Mouse (Mus musculus): ENCODE measurements around the gene Pqlc2. TPM values are rescaled to one million over a fixed set of nuclear protein-coding genes. Genes with fewer than 3 reads are reported as not detected.

The Pqlc2 gene
- polyA plus RNA-seq, 1 experiment, result 50.1 TPM

DNA sequence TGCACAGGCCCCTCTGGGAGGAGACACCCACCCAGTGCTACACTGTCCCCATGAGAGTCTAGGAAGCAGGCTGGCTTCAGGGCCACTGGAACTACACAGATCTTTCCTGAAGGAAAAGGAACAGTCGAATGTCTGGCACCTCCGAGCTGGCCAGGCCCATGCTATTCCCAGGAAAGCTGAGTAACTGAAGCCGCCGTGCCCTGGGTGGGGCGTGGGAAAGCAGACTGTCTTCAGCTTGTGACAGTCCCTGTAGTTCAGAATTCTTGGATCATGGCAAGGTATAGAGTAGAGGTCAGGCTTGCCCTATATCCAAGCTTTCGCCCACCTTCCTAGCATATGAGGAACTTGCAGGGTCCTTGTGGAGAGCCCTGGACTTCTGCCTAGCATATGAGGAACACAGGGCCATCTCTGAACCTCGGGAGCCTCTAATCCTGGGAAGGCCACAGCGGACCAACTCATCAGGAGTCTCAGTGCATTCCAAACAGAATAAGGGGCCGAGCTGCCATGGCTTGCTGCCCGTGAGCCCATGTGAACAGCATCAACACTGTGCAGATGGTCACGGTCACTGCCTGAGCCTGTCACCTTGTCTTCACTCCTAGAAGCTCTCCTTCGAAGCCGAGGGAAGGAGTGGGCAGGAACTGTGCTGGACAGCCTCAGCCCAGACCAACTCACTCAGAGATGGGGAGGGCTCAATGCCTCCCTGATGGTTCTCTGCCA is 44.6 kb downstream of the Pqlc2 start:
- Histone ChIP-seq H3K27me3 (ENCODE audit: control insufficient read depth, insufficient read depth, low read length) (no peaks in the 10 kb centered on the region), H3K36me3 (ENCODE audit: control insufficient read depth, insufficient read depth, low read length) (peaks cover 22% of the 10 kb centered on the region), H3K4me3 (ENCODE audit: control insufficient read depth, insufficient read depth, low read length) (no peak overlapping the region), H3K4me1 (replicated peaks; ENCODE audit: control insufficient read depth, insufficient read depth, low read length) (no peaks in the 10 kb centered on the region), H3K27ac (ENCODE audit: control insufficient read depth, insufficient read depth, low read length) (no peak overlapping the region)
- no peak for DNase-seq
- 92% methylated on average over 13 of the region's 13 CpGs for WGBS
- TF ChIP-seq CTCF (IDR thresholded peaks at IDR 0.05; ENCODE audit: borderline replicate concordance, control insufficient read depth, extremely low read depth, insufficient read depth, low read length, poor library complexity) (no peak), POLR2A (IDR thresholded peaks at IDR 0.05; ENCODE audit: control insufficient read depth, extremely low read depth, insufficient read depth, low read length, poor library complexity) (no peak)

DNA sequence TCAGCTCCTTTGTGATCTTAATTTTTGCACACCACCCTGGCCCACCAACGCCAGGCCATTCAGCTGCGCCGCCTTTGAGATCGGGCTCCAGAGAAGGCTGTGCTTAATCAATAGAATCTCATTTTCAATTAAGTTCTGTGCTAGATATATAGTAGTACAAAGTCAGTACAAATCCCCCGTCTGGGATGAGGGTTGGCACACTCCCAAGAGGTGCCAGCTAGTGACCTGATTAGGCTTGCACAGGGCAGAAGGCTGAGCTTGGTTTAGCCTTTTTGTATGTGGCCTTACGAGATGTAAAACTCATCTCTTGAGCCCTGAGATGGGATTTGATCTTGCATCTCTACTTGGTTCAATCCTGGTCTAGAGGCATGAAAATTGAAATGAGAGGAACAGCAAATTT is 47.5 kb downstream of the Pqlc2 start:
- Histone ChIP-seq H3K27ac (ENCODE audit: control insufficient read depth, insufficient read depth, low read length) (no peak overlapping the region), H3K27me3 (ENCODE audit: control insufficient read depth, insufficient read depth, low read length) (no peaks in the 10 kb centered on the region), H3K36me3 (ENCODE audit: control insufficient read depth, insufficient read depth, low read length) (peaks cover 28% of the 10 kb centered on the region), H3K4me1 (replicated peaks; ENCODE audit: control insufficient read depth, insufficient read depth, low read length) (no peaks in the 10 kb centered on the region), H3K4me3 (ENCODE audit: control insufficient read depth, insufficient read depth, low read length) (no peak overlapping the region)
- 95% methylated on average over 6 of the region's 6 CpGs for WGBS
- TF ChIP-seq POLR2A (IDR thresholded peaks at IDR 0.05; ENCODE audit: control insufficient read depth, extremely low read depth, insufficient read depth, low read length, poor library complexity) (no peak), CTCF (IDR thresholded peaks at IDR 0.05; ENCODE audit: borderline replicate concordance, control insufficient read depth, extremely low read depth, insufficient read depth, low read length, poor library complexity) (no peak)
- no peak for DNase-seq

DNA sequence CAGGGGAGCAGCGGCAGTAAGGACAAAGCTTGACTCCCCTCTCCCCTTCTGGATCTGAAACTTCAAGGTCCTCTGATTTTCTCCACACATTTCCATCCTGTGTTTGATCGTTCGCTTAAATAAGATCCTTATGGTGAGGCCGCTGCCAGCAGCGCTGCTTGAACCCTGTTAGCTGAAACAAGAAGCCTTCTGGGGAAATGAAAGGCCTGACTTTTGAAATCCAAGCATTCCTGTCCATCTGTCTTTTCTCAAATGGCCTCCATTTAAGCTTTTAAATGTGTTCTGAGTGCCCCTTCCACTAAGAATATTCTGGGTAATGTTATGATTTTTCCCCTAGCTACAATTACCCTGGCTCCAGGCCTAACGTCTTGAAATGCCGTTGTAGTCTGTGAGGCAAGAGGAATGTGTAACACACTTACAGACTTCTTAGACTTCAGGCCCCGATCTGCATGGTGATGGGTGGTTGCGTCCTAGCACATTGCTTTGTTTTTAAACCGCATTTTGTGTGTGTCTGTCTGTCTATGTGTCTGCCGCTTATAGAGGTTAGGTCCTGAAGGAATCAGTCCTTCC is 51.1 kb downstream of the Pqlc2 start:
- Histone ChIP-seq H3K4me1 (replicated peaks; ENCODE audit: control insufficient read depth, insufficient read depth, low read length) (no peaks in the 10 kb centered on the region), H3K36me3 (ENCODE audit: control insufficient read depth, insufficient read depth, low read length) (peaks cover 35% of the 10 kb centered on the region), H3K4me3 (ENCODE audit: control insufficient read depth, insufficient read depth, low read length) (no peak overlapping the region), H3K27ac (ENCODE audit: control insufficient read depth, insufficient read depth, low read length) (no peak overlapping the region), H3K27me3 (ENCODE audit: control insufficient read depth, insufficient read depth, low read length) (no peaks in the 10 kb centered on the region)
- TF ChIP-seq POLR2A (IDR thresholded peaks at IDR 0.05; ENCODE audit: control insufficient read depth, extremely low read depth, insufficient read depth, low read length, poor library complexity) (no peak), CTCF (IDR thresholded peaks at IDR 0.05; ENCODE audit: borderline replicate concordance, control insufficient read depth, extremely low read depth, insufficient read depth, low read length, poor library complexity) (no peak)
- DNase-seq, result no peak
- WGBS, result 90% methylated on average over 11 of the region's 11 CpGs

DNA sequence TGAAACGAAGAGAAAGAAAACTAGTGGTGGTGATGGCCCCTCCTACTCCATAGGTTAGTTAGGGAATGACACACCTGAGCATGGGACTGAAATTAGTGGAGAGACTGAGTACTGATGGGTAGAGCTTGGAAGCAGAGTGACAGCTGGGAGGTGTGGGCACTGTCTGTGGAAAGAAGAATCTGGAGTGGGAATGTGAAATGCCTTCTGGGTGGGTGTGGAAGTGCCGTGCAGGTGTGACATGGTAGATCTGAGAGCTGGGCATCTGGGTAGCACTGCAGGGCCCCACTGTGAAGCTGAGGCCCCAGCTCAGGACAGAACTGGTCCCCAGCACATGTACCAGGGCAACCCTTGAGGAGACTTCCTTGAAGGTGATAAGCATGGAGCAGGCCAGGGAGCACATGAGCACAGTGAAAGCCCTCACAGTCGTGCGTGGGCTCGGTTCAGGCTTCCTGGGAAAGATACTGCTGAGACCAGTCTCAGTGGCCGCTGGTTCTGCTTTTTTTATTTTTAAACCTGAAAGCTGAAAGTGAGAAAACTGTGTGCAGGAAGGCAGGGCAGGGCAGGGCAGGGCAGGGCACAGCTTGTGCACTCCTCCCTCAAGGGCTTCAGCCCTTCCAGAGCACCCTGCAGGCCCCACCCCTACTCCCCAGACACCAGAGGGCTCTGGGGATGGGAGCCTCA is 51.7 kb downstream of the Pqlc2 start:
- no peak for TF ChIP-seq POLR2A (IDR thresholded peaks at IDR 0.05; ENCODE audit: control insufficient read depth, extremely low read depth, insufficient read depth, low read length, poor library complexity)
- Histone ChIP-seq H3K27ac (ENCODE audit: control insufficient read depth, insufficient read depth, low read length) (no peak overlapping the region), H3K36me3 (ENCODE audit: control insufficient read depth, insufficient read depth, low read length) (peaks cover 29% of the 10 kb centered on the region), H3K27me3 (ENCODE audit: control insufficient read depth, insufficient read depth, low read length) (no peaks in the 10 kb centered on the region), H3K4me3 (ENCODE audit: control insufficient read depth, insufficient read depth, low read length) (no peak overlapping the region), H3K4me1 (replicated peaks; ENCODE audit: control insufficient read depth, insufficient read depth, low read length) (no peaks in the 10 kb centered on the region)
- WGBS, result 64% methylated on average over 6 of the region's 6 CpGs
- no peak for DNase-seq

DNA sequence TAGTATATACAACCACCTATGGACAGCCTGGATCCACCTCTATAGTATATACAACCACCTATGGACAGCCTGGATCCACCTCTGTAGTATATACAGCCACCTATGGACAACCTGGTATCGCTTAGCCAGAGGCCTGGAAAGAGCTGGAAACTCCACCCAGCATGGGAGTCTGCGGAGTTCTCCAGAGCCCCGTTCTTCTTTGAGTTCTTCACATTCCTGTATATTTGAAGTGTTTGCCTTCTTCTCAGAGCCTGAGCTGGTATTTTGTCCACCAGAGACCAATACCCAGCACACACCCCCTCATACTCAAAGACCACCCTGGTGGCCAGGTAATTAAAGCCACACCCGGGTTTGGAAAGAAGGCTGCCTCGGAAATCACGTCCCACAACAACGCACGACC is 53.8 kb downstream of the Pqlc2 start:
- Histone ChIP-seq H3K27me3 (ENCODE audit: control insufficient read depth, insufficient read depth, low read length) (no peaks in the 10 kb centered on the region), H3K36me3 (ENCODE audit: control insufficient read depth, insufficient read depth, low read length) (peaks cover 19% of the 10 kb centered on the region), H3K27ac (ENCODE audit: control insufficient read depth, insufficient read depth, low read length) (no peak overlapping the region), H3K4me3 (ENCODE audit: control insufficient read depth, insufficient read depth, low read length) (no peak overlapping the region), H3K4me1 (replicated peaks; ENCODE audit: control insufficient read depth, insufficient read depth, low read length) (peaks cover 2% of the 10 kb centered on the region; the same call in 1 of the 2 replicates)
- DNase-seq, result no peak
- WGBS, result 95% methylated on average over 8 of the region's 8 CpGs
- no peak for TF ChIP-seq POLR2A (IDR thresholded peaks at IDR 0.05; ENCODE audit: control insufficient read depth, extremely low read depth, insufficient read depth, low read length, poor library complexity)
- TF ChIP-seq CTCF (IDR thresholded peaks at IDR 0.05; ENCODE audit: borderline replicate concordance, control insufficient read depth, extremely low read depth, insufficient read depth, low read length, poor library complexity), result no peak

DNA sequence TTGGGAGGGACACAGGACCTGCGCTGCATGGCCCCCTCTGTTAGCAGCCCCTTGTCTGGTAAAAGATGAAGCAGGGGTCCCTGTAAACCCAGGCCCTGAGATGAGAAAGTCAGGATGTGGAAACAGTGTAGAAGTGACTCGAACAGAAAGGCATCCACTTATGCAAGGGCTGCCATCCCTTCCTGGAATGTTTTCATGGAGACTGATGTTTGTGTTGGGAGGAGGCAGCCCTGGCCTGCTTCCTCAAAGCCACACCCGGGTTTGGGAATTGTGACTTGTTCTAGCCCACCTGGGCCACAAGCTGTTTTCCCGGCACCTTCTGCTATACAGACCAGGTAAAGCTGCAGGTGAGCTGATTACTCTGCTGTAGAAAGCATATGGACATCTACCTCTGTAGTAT is 54.4 kb downstream of the Pqlc2 start:
- Histone ChIP-seq H3K4me1 (replicated peaks; ENCODE audit: control insufficient read depth, insufficient read depth, low read length) (peaks cover 4% of the 10 kb centered on the region; the same call in 1 of the 2 replicates), H3K27ac (ENCODE audit: control insufficient read depth, insufficient read depth, low read length) (no peak overlapping the region), H3K36me3 (ENCODE audit: control insufficient read depth, insufficient read depth, low read length) (peaks cover 19% of the 10 kb centered on the region), H3K4me3 (ENCODE audit: control insufficient read depth, insufficient read depth, low read length) (no peak overlapping the region), H3K27me3 (ENCODE audit: control insufficient read depth, insufficient read depth, low read length) (no peaks in the 10 kb centered on the region)
- TF ChIP-seq CTCF (IDR thresholded peaks at IDR 0.05; ENCODE audit: borderline replicate concordance, control insufficient read depth, extremely low read depth, insufficient read depth, low read length, poor library complexity) (no peak), POLR2A (IDR thresholded peaks at IDR 0.05; ENCODE audit: control insufficient read depth, extremely low read depth, insufficient read depth, low read length, poor library complexity) (no peak)
- 97% methylated on average over 4 of the region's 4 CpGs for WGBS
- DNase-seq, result no peak
